Mouse (Mus musculus): ENCODE results near the gene Arhgef3. TPM values are rescaled to one million over a fixed set of nuclear protein-coding genes. Genes with fewer than 3 reads are reported as not detected.

Gene Arhgef3
- polyA plus RNA-seq, 1 experiment from 2014 or later: 6.6 TPM

DNA sequence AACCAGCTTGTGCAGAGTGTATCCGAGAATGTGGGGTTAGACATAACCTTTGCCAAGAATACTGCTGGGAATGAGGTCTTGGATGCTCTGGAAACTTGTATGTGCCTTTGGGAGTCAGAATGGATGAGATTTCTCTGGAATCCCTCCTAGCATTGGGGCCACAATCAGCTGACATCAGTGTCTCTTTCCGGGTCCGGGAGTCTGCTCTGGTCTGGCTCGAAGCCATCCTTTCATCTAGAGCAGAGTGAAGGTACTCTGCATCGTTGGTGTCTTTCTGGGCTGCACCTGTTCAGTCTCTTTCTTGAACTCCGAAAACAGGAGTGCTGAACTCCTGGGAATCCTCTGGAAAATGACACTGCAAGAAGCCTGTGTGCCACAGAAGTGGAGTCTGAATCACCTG, 1.3 kb downstream of the Arhgef3 start:
- Histone ChIP-seq H3K9me3 (replicated peaks) (no peaks in the 10 kb centered on the region), H3K9ac (no peak overlapping the region), H3K36me3 (replicated peaks) (no peaks in the 10 kb centered on the region), H3K27ac (replicated peaks) (no peak overlapping the region), H3K4me3 (replicated peaks) (no peak overlapping the region), H3K4me1 (replicated peaks) (no peaks in the 10 kb centered on the region; the same call in 1 of the 2 replicates), H3K27me3 (peaks cover 31% of the 10 kb centered on the region), H3K4me2 (no peak overlapping the region)
- 51% methylated on average over 6 of the region's 6 CpGs for WGBS (ENCODE audit: insufficient replicate concordance)
- no peak for ATAC-seq (ENCODE audit: insufficient read depth)

DNA sequence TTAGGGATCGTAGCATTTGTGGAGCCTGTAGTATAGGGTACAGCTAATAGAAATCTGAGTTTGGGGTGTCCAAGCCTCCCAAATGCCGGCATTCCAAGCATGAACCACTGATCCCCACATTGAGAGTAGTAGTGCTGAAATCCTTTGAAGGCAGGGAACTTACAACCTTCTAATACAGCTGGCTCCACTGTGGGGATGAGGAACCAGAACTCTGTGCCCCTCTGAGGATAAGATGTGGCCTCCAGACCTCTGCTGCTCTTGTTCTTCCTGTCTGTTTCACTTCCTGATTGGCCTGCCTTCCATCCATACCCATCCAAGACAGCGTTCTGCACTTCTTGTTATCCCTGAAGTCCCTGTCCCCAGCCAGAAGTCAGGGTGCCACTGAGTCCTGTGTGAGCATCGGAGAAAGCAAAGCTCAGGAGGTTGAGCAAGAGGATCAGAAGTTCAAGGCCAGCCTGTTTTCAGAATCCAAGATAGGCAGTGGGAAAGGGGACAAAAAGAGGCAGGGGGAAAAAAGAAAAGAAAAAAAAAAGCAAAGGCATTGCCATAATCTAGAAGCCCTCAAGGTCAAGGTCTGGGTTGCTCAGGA, 2.0 kb downstream of the Arhgef3 start:
- H3K4me2 ChIP-seq: no peak overlapping the region
- H3K9ac ChIP-seq: no peak overlapping the region
- no peak for ATAC-seq (ENCODE audit: insufficient read depth)
- peaks cover 31% of the 10 kb centered on the region for H3K27me3 ChIP-seq
- H3K9me3 ChIP-seq (replicated peaks): no peaks in the 10 kb centered on the region
- no peak overlapping the region for H3K4me3 ChIP-seq (replicated peaks)
- H3K4me1 ChIP-seq (replicated peaks): no peaks in the 10 kb centered on the region; the same call in 1 of the 2 replicates
- 46% methylated on average over 4 of the region's 4 CpGs for WGBS (ENCODE audit: insufficient replicate concordance)
- H3K36me3 ChIP-seq (replicated peaks): no peaks in the 10 kb centered on the region
- H3K27ac ChIP-seq (replicated peaks): no peak overlapping the region

DNA sequence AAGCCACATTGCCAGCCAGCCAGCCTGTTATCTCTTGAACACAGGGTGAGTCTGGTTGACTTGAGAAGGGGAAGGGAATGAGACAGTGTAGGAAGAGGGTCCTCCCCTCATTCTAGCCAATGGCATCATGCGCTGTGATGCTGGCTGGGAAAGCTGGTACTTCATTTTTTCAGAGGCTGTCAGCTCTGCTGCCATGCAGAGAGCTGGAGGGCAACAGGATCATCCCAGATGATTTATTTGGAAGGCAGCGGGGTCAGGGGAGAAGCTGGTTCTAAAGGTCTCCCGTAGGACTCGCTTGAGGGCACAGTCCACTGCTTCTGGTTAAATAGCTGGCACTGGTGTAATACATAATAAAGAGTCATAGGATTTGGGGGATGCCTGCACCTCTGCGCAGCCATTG, 3.8 kb downstream of the Arhgef3 start:
- Histone ChIP-seq H3K36me3 (replicated peaks) (no peaks in the 10 kb centered on the region), H3K27ac (replicated peaks) (no peak overlapping the region), H3K9me3 (replicated peaks) (no peaks in the 10 kb centered on the region), H3K27me3 (peaks cover 28% of the 10 kb centered on the region), H3K4me1 (replicated peaks) (no peaks in the 10 kb centered on the region; the same call in 1 of the 2 replicates), H3K9ac (no peak overlapping the region), H3K4me2 (no peak overlapping the region), H3K4me3 (replicated peaks) (no peak overlapping the region)
- WGBS (ENCODE audit: insufficient replicate concordance): 58% methylated on average over 5 of the region's 5 CpGs
- no peak for ATAC-seq (ENCODE audit: insufficient read depth)

DNA sequence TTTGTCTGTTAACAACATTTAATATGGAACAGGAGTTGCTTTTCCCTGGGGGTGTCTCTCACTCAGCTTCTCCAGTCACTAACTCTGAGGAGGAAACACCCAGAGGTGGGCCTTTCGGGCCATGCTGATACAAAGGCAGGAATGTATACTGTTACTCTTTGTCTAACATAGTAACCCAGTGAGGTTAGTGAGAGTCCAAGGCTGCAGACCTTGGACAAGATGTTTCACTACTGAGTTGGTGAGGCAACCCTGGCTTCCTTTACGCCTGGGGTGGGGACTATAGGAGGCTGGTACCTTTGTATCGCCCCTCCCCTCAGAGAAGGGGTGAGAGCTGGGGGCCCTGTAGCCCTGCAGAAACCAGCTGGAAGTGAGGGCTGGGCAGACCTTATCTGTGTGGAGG, 7.9 kb downstream of the Arhgef3 start:
- no peak for ATAC-seq (ENCODE audit: insufficient read depth)
- Histone ChIP-seq H3K27ac (replicated peaks) (no peak overlapping the region), H3K9me3 (replicated peaks) (no peaks in the 10 kb centered on the region), H3K27me3 (no peaks in the 10 kb centered on the region), H3K9ac (no peak overlapping the region), H3K4me2 (no peak overlapping the region), H3K4me3 (replicated peaks) (no peak overlapping the region), H3K4me1 (replicated peaks) (no peaks in the 10 kb centered on the region), H3K36me3 (replicated peaks) (no peaks in the 10 kb centered on the region)
- 60% methylated on average over 3 of the region's 3 CpGs for WGBS (ENCODE audit: insufficient replicate concordance)

DNA sequence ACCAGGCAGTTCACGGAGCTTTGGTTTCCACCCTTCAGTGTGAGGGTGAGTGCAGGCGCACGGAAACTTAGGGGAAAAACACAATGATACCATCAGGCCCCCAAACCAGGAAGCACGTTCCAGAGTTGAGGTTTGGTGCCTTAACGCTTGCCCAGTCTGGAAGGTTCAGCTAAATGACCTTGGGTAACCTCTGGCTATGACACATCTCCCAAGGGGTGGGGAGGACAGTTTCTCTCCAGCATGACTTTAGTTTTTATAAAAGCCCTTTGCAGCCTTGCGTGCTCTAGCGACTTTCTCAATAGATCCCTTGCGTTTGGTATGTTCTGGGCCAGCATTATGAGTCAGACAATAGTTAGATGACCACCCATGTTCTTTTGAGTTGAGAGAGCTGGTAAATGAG, 8.8 kb downstream of the Arhgef3 start:
- ATAC-seq (ENCODE audit: insufficient read depth): no peak
- Histone ChIP-seq H3K9ac (no peak overlapping the region), H3K36me3 (replicated peaks) (no peaks in the 10 kb centered on the region), H3K4me1 (replicated peaks) (no peaks in the 10 kb centered on the region), H3K27ac (replicated peaks) (no peak overlapping the region), H3K4me3 (replicated peaks) (no peak overlapping the region), H3K9me3 (replicated peaks) (no peaks in the 10 kb centered on the region), H3K4me2 (no peak overlapping the region), H3K27me3 (no peaks in the 10 kb centered on the region)
- 28% methylated on average over 8 of the region's 8 CpGs for WGBS (ENCODE audit: insufficient replicate concordance)

DNA sequence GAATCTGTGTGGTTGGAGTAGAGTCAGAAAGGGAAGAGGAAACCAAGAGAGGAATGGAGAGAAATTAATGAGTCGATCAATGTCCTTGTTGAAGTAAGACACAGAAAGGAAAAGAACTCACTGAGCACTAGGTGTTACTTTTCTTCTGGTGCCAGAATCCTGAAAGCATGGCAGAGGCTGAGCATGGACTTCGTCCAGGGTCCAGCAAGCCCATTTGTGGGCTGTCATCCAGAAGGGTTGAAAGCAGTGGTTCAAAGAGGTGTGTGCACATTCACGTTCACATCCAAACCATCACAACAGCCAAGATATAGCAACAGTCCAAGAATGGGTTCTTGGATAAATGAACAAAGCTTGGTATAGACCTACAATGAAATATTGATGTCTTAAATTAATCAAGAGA, 15.3 kb downstream of the Arhgef3 start:
- no peaks in the 10 kb centered on the region for H3K4me1 ChIP-seq (replicated peaks)
- H3K9ac ChIP-seq: no peak overlapping the region
- no peaks in the 10 kb centered on the region for H3K9me3 ChIP-seq (replicated peaks)
- no peak overlapping the region for H3K4me2 ChIP-seq
- no peak overlapping the region for H3K27ac ChIP-seq (replicated peaks)
- ATAC-seq (ENCODE audit: insufficient read depth): no peak
- H3K36me3 ChIP-seq (replicated peaks): no peaks in the 10 kb centered on the region
- no peaks in the 10 kb centered on the region for H3K27me3 ChIP-seq
- no peak overlapping the region for H3K4me3 ChIP-seq (replicated peaks)
- WGBS (ENCODE audit: insufficient replicate concordance): 63% methylated on average over 3 of the region's 3 CpGs

DNA sequence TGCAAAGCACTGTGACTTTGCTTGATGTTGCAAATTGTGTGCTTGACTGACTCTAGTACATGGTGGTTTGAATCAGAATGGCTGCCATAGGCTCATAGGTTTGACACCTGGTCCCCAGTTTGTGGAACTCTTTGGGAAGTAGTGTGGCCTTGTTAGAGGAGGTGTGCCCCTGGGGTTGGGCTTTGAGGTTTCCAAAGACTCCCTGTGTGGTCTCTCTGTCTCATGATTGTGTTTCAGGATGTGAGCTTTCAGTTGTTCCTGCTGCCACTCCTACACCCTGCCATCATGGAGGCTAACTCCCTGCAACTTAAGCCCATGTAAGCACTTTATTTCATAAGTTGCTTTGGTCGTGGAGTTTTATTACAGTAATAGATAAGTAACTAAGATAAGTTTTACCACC, 16.0 kb downstream of the Arhgef3 start:
- H3K36me3 ChIP-seq (replicated peaks): no peaks in the 10 kb centered on the region
- H3K9me3 ChIP-seq (replicated peaks): no peaks in the 10 kb centered on the region
- H3K27me3 ChIP-seq: no peaks in the 10 kb centered on the region
- WGBS (ENCODE audit: insufficient replicate concordance): 45% methylated on average over 1 of the region's 1 CpGs
- no peaks in the 10 kb centered on the region for H3K4me1 ChIP-seq (replicated peaks)
- no peak overlapping the region for H3K4me3 ChIP-seq (replicated peaks)
- no peak overlapping the region for H3K4me2 ChIP-seq
- ATAC-seq (ENCODE audit: insufficient read depth): no peak
- no peak overlapping the region for H3K9ac ChIP-seq
- no peak overlapping the region for H3K27ac ChIP-seq (replicated peaks)

DNA sequence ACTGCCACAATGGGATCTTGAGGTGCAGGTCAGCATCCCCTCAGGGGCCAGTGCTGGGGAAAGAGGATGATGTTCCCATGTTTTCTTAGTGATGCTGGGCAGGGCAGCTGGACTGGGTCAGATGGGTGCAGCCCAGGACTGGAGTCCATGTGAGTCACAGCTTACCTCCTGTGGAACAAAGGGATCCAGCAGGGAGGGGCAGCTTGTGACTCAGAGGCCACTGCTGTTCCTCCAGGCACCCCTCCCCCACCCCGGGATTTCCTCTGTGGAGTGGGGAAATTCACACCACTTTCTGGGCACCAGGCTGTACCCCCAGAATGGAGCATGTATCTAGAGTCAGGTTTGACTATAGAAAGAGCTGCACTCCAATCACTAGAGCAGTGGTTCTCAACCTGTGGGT, 16.8 kb downstream of the Arhgef3 start:
- H3K4me2 ChIP-seq: no peak overlapping the region
- H3K4me1 ChIP-seq (replicated peaks): no peaks in the 10 kb centered on the region
- no peak for ATAC-seq (ENCODE audit: insufficient read depth)
- 17% methylated on average over 1 of the region's 1 CpGs for WGBS (ENCODE audit: insufficient replicate concordance)
- no peak overlapping the region for H3K4me3 ChIP-seq (replicated peaks)
- no peaks in the 10 kb centered on the region for H3K27me3 ChIP-seq
- no peaks in the 10 kb centered on the region for H3K36me3 ChIP-seq (replicated peaks)
- H3K9me3 ChIP-seq (replicated peaks): no peaks in the 10 kb centered on the region
- no peak overlapping the region for H3K27ac ChIP-seq (replicated peaks)
- no peak overlapping the region for H3K9ac ChIP-seq

DNA sequence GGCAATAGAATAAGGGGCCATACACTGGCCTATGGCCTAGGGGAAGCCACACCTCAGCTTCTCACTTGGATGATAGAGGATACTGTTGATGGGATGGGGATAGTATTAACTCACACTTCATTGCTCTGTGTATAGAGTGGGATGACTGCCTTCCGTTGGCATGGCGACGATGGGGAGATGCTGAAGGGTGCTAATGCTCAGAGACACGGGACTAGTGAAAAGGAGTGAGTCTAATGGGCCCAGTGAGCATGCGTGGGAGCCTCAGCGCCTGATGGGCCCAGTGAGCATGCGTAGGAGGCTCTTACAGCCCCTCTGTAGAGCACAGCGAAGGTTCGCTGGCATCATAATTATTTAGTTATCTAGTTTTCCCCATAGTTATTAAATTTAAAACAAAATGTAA, 24.2 kb downstream of the Arhgef3 start:
- no peak overlapping the region for H3K27ac ChIP-seq (replicated peaks)
- no peaks in the 10 kb centered on the region for H3K4me1 ChIP-seq (replicated peaks)
- 74% methylated on average over 9 of the region's 9 CpGs for WGBS (ENCODE audit: insufficient replicate concordance)
- no peak for ATAC-seq (ENCODE audit: insufficient read depth)
- H3K27me3 ChIP-seq: no peaks in the 10 kb centered on the region
- no peaks in the 10 kb centered on the region for H3K9me3 ChIP-seq (replicated peaks)
- H3K9ac ChIP-seq: no peak overlapping the region
- H3K4me2 ChIP-seq: no peak overlapping the region
- H3K4me3 ChIP-seq (replicated peaks): no peak overlapping the region
- H3K36me3 ChIP-seq (replicated peaks): no peaks in the 10 kb centered on the region

DNA sequence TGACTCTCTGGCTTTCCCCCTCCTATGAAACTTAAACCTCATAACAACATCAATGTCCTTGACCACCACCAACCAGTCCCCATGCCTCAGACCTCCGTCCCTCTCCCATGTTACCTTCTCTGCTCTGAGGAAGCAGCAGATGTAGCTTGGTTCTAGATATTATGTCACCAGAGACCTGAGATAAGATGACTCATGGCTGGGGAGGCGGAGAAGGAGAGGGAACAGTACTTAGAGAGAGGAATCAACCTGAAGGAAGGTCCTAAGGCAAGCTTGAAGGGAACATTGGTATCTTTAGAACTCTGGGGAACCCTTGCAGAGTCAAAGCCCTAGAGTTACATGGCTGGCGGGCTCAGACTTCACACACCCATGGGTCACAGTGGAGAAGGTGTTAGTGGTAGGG, 25.3 kb downstream of the Arhgef3 start:
- H3K4me1 ChIP-seq (replicated peaks): no peaks in the 10 kb centered on the region
- H3K9ac ChIP-seq: no peak overlapping the region
- ATAC-seq (ENCODE audit: insufficient read depth): no peak
- 49% methylated on average over 3 of the region's 3 CpGs for WGBS (ENCODE audit: insufficient replicate concordance)
- no peaks in the 10 kb centered on the region for H3K36me3 ChIP-seq (replicated peaks)
- no peak overlapping the region for H3K27ac ChIP-seq (replicated peaks)
- no peaks in the 10 kb centered on the region for H3K9me3 ChIP-seq (replicated peaks)
- no peak overlapping the region for H3K4me3 ChIP-seq (replicated peaks)
- H3K27me3 ChIP-seq: no peaks in the 10 kb centered on the region
- H3K4me2 ChIP-seq: no peak overlapping the region

DNA sequence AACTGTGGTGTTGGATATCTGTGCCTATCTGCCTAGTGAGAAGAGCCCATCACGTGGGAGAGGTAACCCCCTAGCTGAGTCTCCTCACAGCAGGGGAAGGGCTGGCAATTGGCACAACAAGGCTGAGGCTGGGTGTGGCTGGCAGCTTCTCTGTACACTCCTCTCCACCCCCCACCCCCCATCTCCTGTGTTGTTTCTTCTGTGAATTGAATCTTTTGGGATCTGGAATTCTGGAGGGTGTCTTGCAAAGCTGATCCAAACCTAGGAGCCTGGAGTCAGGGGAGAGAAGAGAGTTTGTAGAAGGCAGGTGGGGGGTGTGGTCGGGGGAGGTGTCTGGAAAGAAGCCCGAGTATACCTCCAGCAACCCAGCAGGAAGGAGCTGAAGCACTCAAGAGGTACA, 26.8 kb downstream of the Arhgef3 start:
- H3K9me3 ChIP-seq (replicated peaks): no peaks in the 10 kb centered on the region
- H3K4me1 ChIP-seq (replicated peaks): no peaks in the 10 kb centered on the region
- H3K27ac ChIP-seq (replicated peaks): no peak overlapping the region
- no peak overlapping the region for H3K9ac ChIP-seq
- WGBS (ENCODE audit: insufficient replicate concordance): 21% methylated on average over 3 of the region's 3 CpGs
- no peak overlapping the region for H3K4me2 ChIP-seq
- H3K4me3 ChIP-seq (replicated peaks): no peak overlapping the region
- no peaks in the 10 kb centered on the region for H3K36me3 ChIP-seq (replicated peaks)
- no peak for ATAC-seq (ENCODE audit: insufficient read depth)
- no peaks in the 10 kb centered on the region for H3K27me3 ChIP-seq

DNA sequence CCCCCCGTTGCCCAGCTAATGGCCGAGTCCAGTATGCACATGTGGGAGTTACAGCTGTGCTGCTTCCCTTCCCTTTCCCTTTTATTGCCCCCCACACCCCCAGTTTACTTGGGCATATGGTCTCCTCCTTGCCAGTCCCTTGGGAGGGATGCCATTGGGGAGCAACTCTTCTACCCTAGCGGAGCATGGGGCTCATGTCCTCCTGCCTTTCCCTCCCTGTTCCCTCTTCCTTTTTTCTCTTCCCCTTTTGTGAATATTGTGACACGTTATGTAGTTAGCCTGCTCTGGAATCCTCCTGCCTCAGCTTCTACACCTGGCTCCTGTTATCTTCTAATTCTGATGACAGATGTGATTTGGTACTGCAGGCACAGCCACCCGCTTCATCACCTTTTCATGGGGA, 28.0 kb downstream of the Arhgef3 start:
- Histone ChIP-seq H3K27me3 (no peaks in the 10 kb centered on the region), H3K9me3 (replicated peaks) (no peaks in the 10 kb centered on the region), H3K36me3 (replicated peaks) (no peaks in the 10 kb centered on the region), H3K4me2 (no peak overlapping the region), H3K27ac (replicated peaks) (no peak overlapping the region), H3K4me1 (replicated peaks) (no peaks in the 10 kb centered on the region), H3K4me3 (replicated peaks) (no peak overlapping the region), H3K9ac (no peak overlapping the region)
- no peak for ATAC-seq (ENCODE audit: insufficient read depth)
- WGBS (ENCODE audit: insufficient replicate concordance): 50% methylated on average over 5 of the region's 5 CpGs

Data from liver, embryonic 15.5 days (tissue).